Mouse (Mus musculus) thymus, postnatal 25 days (tissue): ENCODE results near the gene Gm10720.
"Not testable (repeated sequence)": the region's sequence is repeated elsewhere in the genome, so short reads cannot be mapped to it uniquely, and the experiment has no call there.

Experiments used
- DNase-seq: peaks from one replicate; pipeline ENCODE4 v3.0.0; 2022

The Gm10720 gene

GRCm38 (mm10) chr9:3015354-3015753 lies at the start of gene Gm10720:
Gm10720 (plus strand) TSS chr9:3015654.
- DNase-seq = not testable (repeated sequence)

DNA sequence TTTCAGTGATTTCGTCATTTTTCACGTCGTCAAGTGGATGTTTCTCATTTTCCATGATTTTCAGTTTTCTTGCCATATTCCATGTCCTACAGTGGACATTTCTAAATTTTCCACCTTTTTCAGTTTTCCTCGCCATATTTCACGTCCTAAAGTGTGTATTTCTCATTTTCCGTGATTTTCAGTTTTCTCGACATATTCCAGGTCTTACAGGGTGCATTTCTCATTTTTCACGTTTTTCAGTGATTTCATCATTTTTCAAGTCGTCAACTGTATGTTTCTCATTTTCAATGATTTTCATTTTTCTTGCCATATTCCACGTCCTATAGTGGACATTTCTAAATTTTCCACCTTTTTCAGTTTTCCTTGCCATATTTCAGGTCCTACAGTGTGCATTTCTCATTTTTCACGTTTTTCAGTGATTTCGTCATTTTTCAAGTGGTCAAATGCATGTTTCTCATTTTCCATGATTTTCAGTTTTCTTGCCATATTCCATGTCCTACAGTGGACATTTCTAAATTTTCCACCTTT lies 14.9 kb upstream of the Gm10720 start, which contains the start of gene Gm10722:
Gene Gm10722 (plus strand): TSS at position 478 of the 528 bp plus-strand sequence.
- peak; percentile 3 for DNase-seq

GRCm38 (mm10) chr9:3001006-3001405 lies 14.4 kb upstream of the Gm10720 start:
- not testable (repeated sequence) for DNase-seq

DNA sequence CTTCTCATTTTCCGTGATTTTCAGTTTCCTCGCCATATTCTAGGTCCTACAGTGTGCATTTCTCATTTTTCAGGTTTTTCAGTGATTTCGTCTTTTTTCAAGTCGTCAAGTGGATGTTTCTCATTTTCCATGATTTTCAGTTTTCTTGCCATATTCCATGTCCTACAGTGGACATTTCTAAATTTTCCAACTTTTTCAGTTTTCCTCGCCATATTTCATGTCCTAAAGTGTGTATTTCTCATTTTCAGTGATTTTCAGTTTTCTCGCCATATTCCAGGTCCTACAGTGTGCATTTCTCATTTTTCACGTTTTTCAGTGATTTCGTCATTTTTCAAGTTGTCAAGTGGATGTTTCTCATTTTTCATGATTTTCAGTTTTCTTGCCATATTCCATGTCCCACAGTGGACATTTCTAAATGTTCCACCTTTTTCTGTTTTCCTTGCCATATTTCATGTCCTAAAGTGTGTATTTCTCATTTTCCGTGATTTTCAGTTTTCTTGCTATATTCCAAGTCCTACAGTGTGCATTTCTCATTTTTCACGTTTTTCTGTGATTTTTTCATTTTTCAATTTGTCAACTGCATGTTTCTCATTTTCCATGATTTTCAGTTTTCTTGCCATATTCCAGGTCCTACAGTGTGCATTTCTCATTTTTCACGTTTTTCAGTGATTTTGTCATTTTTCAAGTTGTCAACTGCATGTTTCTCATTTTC lies 13.3 kb upstream of the Gm10720 start:
- DNase-seq = peak; percentile 82

DNA sequence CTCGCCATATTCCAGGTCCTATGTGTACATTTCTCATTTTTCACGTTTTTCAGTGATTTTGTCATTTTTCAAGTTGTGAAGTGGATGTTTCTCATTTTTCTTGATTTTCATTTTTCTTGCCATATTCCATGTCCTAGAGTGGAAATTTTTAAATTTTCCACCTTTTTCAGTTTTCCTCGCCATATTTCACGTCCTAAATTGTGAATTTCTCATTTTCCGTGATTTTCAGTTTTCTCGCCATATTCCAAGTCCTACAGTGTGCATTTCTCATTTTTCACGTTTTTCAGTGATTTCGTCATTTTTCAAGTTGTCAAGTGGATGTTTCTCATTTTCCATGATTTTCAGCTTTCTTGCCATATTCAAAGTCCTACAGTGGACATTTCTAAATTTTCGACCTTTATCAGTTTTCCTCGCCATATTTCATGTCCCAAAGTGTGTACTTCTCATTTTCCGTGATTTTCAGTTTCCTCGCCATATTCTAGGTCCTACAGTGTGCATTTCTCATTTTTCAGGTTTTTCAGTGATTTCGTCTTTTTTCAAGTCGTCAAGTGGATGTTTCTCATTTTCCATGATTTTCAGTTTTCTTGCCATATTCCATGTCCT lies 12.6 kb upstream of the Gm10720 start, which contains the start of gene Gm11168:
Gene Gm11168 (plus strand): TSS at position 553 of the 603 bp plus-strand sequence.
- not testable (repeated sequence) for DNase-seq

DNA sequence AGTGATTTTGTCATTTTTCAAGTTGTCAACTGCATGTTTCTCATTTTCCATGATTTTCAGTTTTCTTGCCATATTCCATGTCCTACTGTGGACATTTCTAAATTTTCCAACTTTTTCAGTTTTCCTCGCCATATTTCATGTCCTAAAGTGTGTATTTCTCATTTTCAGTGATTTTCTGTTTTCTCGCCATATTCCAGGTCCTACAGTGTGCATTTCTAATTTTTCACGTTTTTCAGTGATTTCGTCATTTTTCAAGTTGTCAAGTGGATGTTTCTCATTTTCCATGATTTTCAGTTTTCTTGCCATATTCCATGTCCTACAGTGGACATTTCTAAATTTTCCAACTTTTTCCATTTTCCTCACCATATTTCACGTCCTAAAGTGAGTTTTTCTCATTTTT lies 9.3 kb upstream of the Gm10720 start:
- not testable (repeated sequence) for DNase-seq

- peak; percentile 78 for DNase-seq
Observed at GRCm38 (mm10) chr9:3006636-3007035, 8.8 kb upstream of the Gm10720 start.

- DNase-seq = not testable (repeated sequence)
Observed at GRCm38 (mm10) chr9:3007272-3007671, 8.2 kb upstream of the Gm10720 start.

GRCm38 (mm10) chr9:3009331-3009730 lies 6.1 kb upstream of the Gm10720 start:
- not testable (repeated sequence) for DNase-seq

GRCm38 (mm10) chr9:3012054-3012621 lies 3.3 kb upstream of the Gm10720 start:
- not testable (repeated sequence) for DNase-seq

- DNase-seq = not testable (repeated sequence)
Observed at GRCm38 (mm10) chr9:3012733-3013279, 2.6 kb upstream of the Gm10720 start, which contains the start of gene Gm10721. Gm10721 (plus strand) TSS chr9:3013140.

- not testable (repeated sequence) for DNase-seq
Observed at GRCm38 (mm10) chr9:3015896-3016295, 442 bp downstream of the Gm10720 start.

DNA sequence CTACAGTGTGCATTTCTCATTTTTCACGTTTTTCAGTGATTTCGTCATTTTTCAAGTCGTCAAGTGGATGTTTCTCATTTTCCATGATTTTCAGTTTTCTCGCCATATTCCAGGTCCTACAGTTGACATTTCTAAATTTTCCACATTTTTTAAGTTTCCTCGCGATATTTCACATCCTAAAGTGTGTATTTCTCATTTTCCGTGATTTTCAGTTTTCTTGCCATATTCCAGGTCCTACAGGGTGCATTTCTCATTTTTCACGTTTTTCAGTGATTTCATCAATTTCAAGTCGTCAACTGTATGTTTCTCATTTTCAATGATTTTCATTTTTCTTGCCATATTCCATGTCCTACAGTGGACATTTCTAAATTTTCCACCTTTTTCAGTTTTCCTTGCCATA lies 1.7 kb downstream of the Gm10720 start, which contains the start of gene Gm10719:
Gene Gm10719 (plus strand): TSS at position 301 of the 400 bp plus-strand sequence.
- DNase-seq = not testable (repeated sequence)

DNA sequence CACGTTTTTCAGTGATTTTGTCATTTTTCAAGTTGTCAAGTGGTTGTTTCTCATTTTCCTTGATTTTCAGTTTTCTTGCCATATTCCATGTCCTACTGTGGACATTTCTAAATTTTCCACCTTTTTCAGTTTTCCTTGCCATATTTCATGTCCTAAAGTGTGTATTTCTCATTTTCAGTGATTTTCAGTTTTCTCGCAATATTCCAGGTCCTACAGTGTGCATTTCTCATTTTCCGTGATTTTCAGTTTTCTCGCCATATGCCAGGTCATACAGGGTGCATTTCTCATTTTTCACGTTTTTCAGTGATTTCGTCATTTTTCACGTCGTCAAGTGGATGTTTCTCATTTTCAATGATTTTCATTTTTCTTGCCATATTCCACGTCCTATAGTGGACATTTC lies 3.5 kb downstream of the Gm10720 start:
- peak; percentile 11 for DNase-seq

DNA sequence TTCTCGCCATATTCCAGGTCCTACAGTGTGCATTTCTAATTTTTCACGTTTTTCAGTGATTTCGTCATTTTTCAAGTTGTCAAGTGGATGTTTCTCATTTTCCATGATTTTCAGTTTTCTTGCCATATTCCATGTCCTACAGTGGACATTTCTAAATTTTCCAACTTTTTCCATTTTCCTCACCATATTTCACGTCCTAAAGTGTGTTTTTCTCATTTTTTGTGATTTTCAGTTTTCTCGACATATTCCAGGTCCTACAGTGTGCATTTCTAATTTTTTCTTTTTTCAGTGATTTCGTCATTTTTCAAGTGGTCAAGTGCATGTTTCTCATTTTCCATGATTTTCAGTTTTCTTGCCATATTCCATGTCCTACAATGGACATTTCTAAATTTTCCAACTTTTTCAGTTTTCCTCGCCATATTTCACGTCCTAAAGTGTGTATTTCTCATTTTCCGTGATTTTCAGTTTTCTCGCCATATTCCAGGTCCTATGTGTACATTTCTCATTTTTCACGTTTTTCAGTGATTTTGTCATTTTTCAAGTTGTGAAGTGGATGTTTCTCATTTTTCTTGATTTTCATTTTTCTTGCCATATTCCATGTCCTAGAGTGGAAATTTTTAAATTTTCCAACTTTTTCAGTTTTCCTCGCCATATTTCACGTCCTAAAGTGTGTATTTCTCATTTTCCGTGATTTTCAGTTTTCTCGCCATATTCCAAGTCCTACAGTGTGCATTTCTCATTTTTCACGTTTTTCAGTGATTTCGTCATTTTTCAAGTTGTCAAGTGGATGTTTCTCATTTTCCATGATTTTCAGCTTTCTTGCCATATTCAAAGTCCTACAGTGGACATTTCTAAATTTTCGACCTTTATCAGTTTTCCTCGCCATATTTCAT lies 4.6 kb downstream of the Gm10720 start:
- DNase-seq = peak; percentile 26

- DNase-seq = peak; percentile 46
Observed at GRCm38 (mm10) chr9:3022316-3023008, 7.0 kb downstream of the Gm10720 start.

DNA sequence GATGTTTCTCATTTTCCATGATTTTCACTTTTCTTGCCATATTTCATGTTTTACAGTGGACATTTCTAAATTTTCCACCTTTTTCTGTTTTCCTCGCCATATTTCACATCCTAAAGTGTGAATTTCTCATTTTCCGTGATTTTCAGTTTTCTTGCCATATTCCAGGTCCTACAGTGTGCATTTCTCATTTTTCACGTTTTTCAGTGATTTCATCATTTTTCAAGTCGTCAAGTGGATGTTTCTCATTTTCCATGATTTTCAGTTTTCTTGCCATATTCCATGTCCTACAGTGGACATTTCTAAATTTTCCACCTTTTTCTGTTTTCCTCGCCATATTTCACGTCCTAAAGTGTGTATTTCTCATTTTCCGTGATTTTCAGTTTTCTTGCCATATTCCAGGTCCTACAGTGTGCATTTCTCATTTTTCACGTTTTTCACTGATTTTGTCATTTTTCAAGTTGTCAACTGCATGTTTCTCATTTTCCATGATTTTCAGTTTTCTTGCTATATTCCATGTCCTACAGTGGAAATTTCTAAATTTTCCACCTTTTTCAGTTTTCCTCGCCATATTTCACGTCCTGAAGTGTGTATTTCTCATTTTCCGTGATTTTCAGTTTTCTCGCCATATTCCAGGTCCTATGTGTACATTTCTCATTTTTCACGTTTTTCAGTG lies 8.0 kb downstream of the Gm10720 start, which contains the start of gene Gm10718:
Gene Gm10718 (plus strand): TSS at position 236 of the 673 bp plus-strand sequence.
- not testable (repeated sequence) for DNase-seq

GRCm38 (mm10) chr9:3023985-3024648 lies 8.7 kb downstream of the Gm10720 start:
- peak; percentile 69 for DNase-seq

DNA sequence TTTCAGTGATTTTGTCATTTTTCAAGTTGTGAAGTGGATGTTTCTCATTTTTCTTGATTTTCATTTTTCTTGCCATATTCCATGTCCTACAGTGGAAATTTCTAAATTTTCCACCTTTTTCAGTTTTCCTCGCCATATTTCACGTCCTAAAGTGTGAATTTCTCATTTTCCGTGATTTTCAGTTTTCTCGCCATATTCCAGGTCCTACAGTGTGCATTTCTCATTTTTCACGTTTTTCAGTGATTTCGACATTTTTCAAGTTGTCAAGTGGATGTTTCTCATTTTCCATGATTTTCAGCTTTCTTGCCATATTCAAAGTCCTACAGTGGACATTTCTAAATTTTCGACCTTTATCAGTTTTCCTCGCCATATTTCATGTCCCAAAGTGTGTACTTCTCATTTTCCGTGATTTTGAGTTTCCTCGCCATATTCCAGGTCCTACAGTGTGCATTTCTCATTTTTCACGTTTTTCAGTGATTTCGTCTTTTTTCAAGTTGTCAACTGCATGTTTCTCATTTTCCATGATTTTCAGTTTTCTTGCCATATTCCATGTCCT lies 9.5 kb downstream of the Gm10720 start, which contains the start of gene Gm10717:
Gene Gm10717 (plus strand): TSS at position 506 of the 556 bp plus-strand sequence.
- peak; percentile 14 for DNase-seq
